Mouse (Mus musculus): ENCODE results near the gene 2410137M14Rik. TPM values are rescaled to one million over a fixed set of nuclear protein-coding genes. Genes with fewer than 3 reads are reported as not detected.
A peak's percentile ranks its signal among the peaks of the same experiment; 100 is the strongest.

2410137M14Rik gene
- polyA plus RNA-seq, 1 experiment from 2014 or later = not detected

- H3K27ac ChIP-seq (replicated peaks) = peak overlapping the region; percentile 73
Measured at GRCm38 (mm10) chr17:36958884-36959283, 22.2 kb downstream of the 2410137M14Rik start.

GRCm38 (mm10) chr17:36957999-36958743, 22.9 kb downstream of the 2410137M14Rik start, which contains the start of the genes Znrd1 and Znrd1as:
TSS of gene Znrd1 (minus strand) at chr17:36958559.
TSS of gene Znrd1as (plus strand) at chr17:36958592.
- H3K4me2 ChIP-seq (replicated peaks) = peak within 1 kb of the TSS; percentile 72
- no peaks in the 10 kb centered on the region for H3K9me3 ChIP-seq
- H3K27ac ChIP-seq (replicated peaks) = peak within 1 kb of the TSS; percentile 73
- H3K4me1 ChIP-seq = peaks cover 20% of the 10 kb centered on the region
- no peaks in the 10 kb centered on the region for H3K27me3 ChIP-seq
- under 1% methylated on average over 46 of the region's 46 CpGs for WGBS
- H3K9ac ChIP-seq (replicated peaks) = peak within 1 kb of the TSS; percentile 70
- H3K4me3 ChIP-seq = peak within 1 kb of the TSS; percentile 53
- ATAC-seq (replicated peaks) = peak; percentile 98
- H3K36me3 ChIP-seq = peaks cover 12% of the 10 kb centered on the region; the same call in 1 of the 2 replicates

More at GRCm38 (mm10) chr17:36958884-36959283, 22.2 kb downstream of the 2410137M14Rik start:
- Histone ChIP-seq H3K4me3 (peak overlapping the region; percentile 53), H3K36me3 (peaks cover 12% of the 10 kb centered on the region; the same call in 1 of the 2 replicates), H3K27me3 (no peaks in the 10 kb centered on the region), H3K9me3 (no peaks in the 10 kb centered on the region), H3K9ac (replicated peaks) (peak overlapping the region; percentile 70), H3K4me1 (peaks cover 20% of the 10 kb centered on the region), H3K4me2 (replicated peaks) (peak overlapping the region; percentile 72)
- 7% methylated on average over 12 of the region's 12 CpGs for WGBS
- ATAC-seq (replicated peaks) = no peak; the same call in 1 of the 2 replicates

- no peak for ATAC-seq (replicated peaks)
- H3K9me3 ChIP-seq = no peaks in the 10 kb centered on the region
- no peak overlapping the region for H3K9ac ChIP-seq (replicated peaks)
- H3K4me2 ChIP-seq (replicated peaks) = no peak overlapping the region
- no peak overlapping the region for H3K4me3 ChIP-seq
- H3K27me3 ChIP-seq = no peaks in the 10 kb centered on the region
- 95% methylated on average over 1 of the region's 1 CpGs for WGBS
- H3K4me1 ChIP-seq = peaks cover 22% of the 10 kb centered on the region
- H3K36me3 ChIP-seq = peaks cover 22% of the 10 kb centered on the region; the same call in 1 of the 2 replicates
- no peak overlapping the region for H3K27ac ChIP-seq (replicated peaks)
Measured at GRCm38 (mm10) chr17:36953062-36953461, 28.0 kb downstream of the 2410137M14Rik start.

GRCm38 (mm10) chr17:36952631-36953030, 28.4 kb downstream of the 2410137M14Rik start:
- Histone ChIP-seq H3K4me2 (replicated peaks) (no peak overlapping the region), H3K36me3 (peaks cover 22% of the 10 kb centered on the region; the same call in 1 of the 2 replicates), H3K9ac (replicated peaks) (no peak overlapping the region), H3K4me1 (peaks cover 21% of the 10 kb centered on the region), H3K4me3 (no peak overlapping the region), H3K27me3 (no peaks in the 10 kb centered on the region), H3K27ac (replicated peaks) (no peak overlapping the region), H3K9me3 (no peaks in the 10 kb centered on the region)
- WGBS = 91% methylated on average over 2 of the region's 2 CpGs
- no peak for ATAC-seq (replicated peaks)

- Histone ChIP-seq H3K4me1 (peaks cover 23% of the 10 kb centered on the region), H3K4me3 (peak within 1 kb of the TSS; percentile 69), H3K27me3 (no peaks in the 10 kb centered on the region), H3K9me3 (no peaks in the 10 kb centered on the region), H3K27ac (replicated peaks) (peak within 1 kb of the TSS; percentile 89), H3K4me2 (replicated peaks) (peak within 1 kb of the TSS; percentile 58), H3K9ac (replicated peaks) (peak within 1 kb of the TSS; percentile 71), H3K36me3 (peaks cover 15% of the 10 kb centered on the region; the same call in 1 of the 2 replicates)
- ATAC-seq (replicated peaks) = peak; percentile 97
- 1% methylated on average over 36 of the region's 36 CpGs for WGBS
Measured at GRCm38 (mm10) chr17:36950981-36951947, 29.8 kb downstream of the 2410137M14Rik start, which contains the start of gene Ppp1r11. TSS of gene Ppp1r11 (minus strand) at chr17:36951741.

- 95% methylated on average over 8 of the region's 8 CpGs for WGBS
- no peak overlapping the region for H3K4me3 ChIP-seq
- H3K9me3 ChIP-seq = no peaks in the 10 kb centered on the region
- ATAC-seq (replicated peaks) = no peak
- H3K4me2 ChIP-seq (replicated peaks) = no peak overlapping the region
- H3K9ac ChIP-seq (replicated peaks) = no peak overlapping the region
- no peak overlapping the region for H3K27ac ChIP-seq (replicated peaks)
- H3K36me3 ChIP-seq = peaks cover 10% of the 10 kb centered on the region; the same call in 1 of the 2 replicates
- H3K27me3 ChIP-seq = peaks cover 18% of the 10 kb centered on the region
- peaks cover 24% of the 10 kb centered on the region for H3K4me1 ChIP-seq
Measured at GRCm38 (mm10) chr17:36949265-36949664, 31.8 kb downstream of the 2410137M14Rik start.

GRCm38 (mm10) chr17:36948286-36948685, 32.8 kb downstream of the 2410137M14Rik start:
- ATAC-seq (replicated peaks) = no peak
- Histone ChIP-seq H3K27me3 (peaks cover 27% of the 10 kb centered on the region), H3K9me3 (no peaks in the 10 kb centered on the region), H3K27ac (replicated peaks) (no peak overlapping the region), H3K36me3 (peaks cover 10% of the 10 kb centered on the region; the same call in 1 of the 2 replicates), H3K4me2 (replicated peaks) (no peak overlapping the region), H3K4me3 (no peak overlapping the region), H3K4me1 (peaks cover 25% of the 10 kb centered on the region), H3K9ac (replicated peaks) (no peak overlapping the region)
- 100% methylated on average over 1 of the region's 1 CpGs for WGBS

GRCm38 (mm10) chr17:36947051-36947819, 33.8 kb downstream of the 2410137M14Rik start:
- Histone ChIP-seq H3K9me3 (no peaks in the 10 kb centered on the region), H3K36me3 (peaks cover 10% of the 10 kb centered on the region; the same call in 1 of the 2 replicates), H3K4me3 (peak overlapping the region; percentile 49), H3K27ac (replicated peaks) (peak overlapping the region; percentile 46), H3K4me1 (peaks cover 36% of the 10 kb centered on the region), H3K9ac (replicated peaks) (peak overlapping the region; percentile 70), H3K4me2 (replicated peaks) (peak overlapping the region; percentile 96), H3K27me3 (peaks cover 38% of the 10 kb centered on the region)
- WGBS = under 1% methylated on average over 62 of the region's 62 CpGs
- peak; percentile 52 for ATAC-seq (replicated peaks)

GRCm38 (mm10) chr17:36944121-36944775, 36.8 kb downstream of the 2410137M14Rik start:
- Histone ChIP-seq H3K4me2 (replicated peaks) (no peak overlapping the region), H3K9ac (replicated peaks) (no peak overlapping the region), H3K27ac (replicated peaks) (no peak overlapping the region), H3K27me3 (peaks cover 54% of the 10 kb centered on the region), H3K4me1 (peaks cover 26% of the 10 kb centered on the region), H3K36me3 (peaks cover 9% of the 10 kb centered on the region; the same call in 1 of the 2 replicates), H3K9me3 (no peaks in the 10 kb centered on the region), H3K4me3 (no peak overlapping the region)
- WGBS = 17% methylated on average over 9 of the region's 9 CpGs
- ATAC-seq (replicated peaks) = no peak

- Histone ChIP-seq H3K27me3 (peaks cover 56% of the 10 kb centered on the region), H3K4me3 (no peak overlapping the region), H3K36me3 (peaks cover 4% of the 10 kb centered on the region; the same call in 1 of the 2 replicates), H3K4me1 (peaks cover 26% of the 10 kb centered on the region), H3K9me3 (no peaks in the 10 kb centered on the region), H3K4me2 (replicated peaks) (0 out of 2 replicates have a peak overlapping the region, but pooled peaks have one; percentile 63), H3K27ac (replicated peaks) (no peak overlapping the region), H3K9ac (replicated peaks) (peak overlapping the region; percentile 42; the same call in 1 of the 2 replicates)
- WGBS = 27% methylated on average over 5 of the region's 5 CpGs
- no peak for ATAC-seq (replicated peaks)
Measured at GRCm38 (mm10) chr17:36943691-36944090, 37.3 kb downstream of the 2410137M14Rik start.

Measured in forebrain, embryonic 15.5 days (tissue).